Mouse (Mus musculus) liver, embryonic 11.5 days (tissue): ENCODE results near the gene Ppp1r12a. TPM values are rescaled to one million over a fixed set of nuclear protein-coding genes. Genes with fewer than 3 reads are reported as not detected.

Source experiments
- ATAC-seq: fragments of 200-750 bp; cut with Nextera tagmentation; replicated peaks from 2 replicates; pipeline ENCODE4 v1.8.0; 2017; ENCODE audit warnings: moderate number of reproducible peaks, mild to moderate bottlenecking, moderate TSS enrichment, moderate library complexity; ENCODE audit not compliant: low FRiP score
- DNase-seq: peaks from one replicate; pipeline ENCODE4 v3.0.0-alpha.2; 2017; ENCODE audit warnings: low spot score
- H3K27ac ChIP-seq: fragments of 300-500 bp; sonication (generic); 2 replicates; pipeline ENCODE4 v1.5.1; 2014; ENCODE audit warnings: mild to moderate bottlenecking, low read depth, low read length, control low read depth
- H3K27me3 ChIP-seq: fragments of 300-500 bp; sonication (generic); replicated peaks from 2 replicates; pipeline ENCODE4 v1.6.1; 2014; ENCODE audit warnings: low read length, mixed read lengths; ENCODE audit not compliant: control insufficient read depth, insufficient read depth
- H3K36me3 ChIP-seq: fragments of 300-500 bp; sonication (generic); 2 replicates; pipeline ENCODE4 v1.6.1; 2014; ENCODE audit warnings: mild to moderate bottlenecking, low read length, moderate library complexity, mixed read lengths; ENCODE audit not compliant: control insufficient read depth, insufficient read depth
- H3K4me1 ChIP-seq: fragments of 300-500 bp; sonication (generic); replicated peaks from 2 replicates; pipeline ENCODE4 v1.6.1; 2014; ENCODE audit warnings: low read length, mixed read lengths; ENCODE audit not compliant: control insufficient read depth, insufficient read depth
- H3K4me2 ChIP-seq: fragments of 300-500 bp; sonication (generic); 2 replicates; pipeline ENCODE4 v1.6.1; 2014; ENCODE audit warnings: mild to moderate bottlenecking, control low read depth, moderate library complexity
- H3K4me3 ChIP-seq: fragments of 300-500 bp; sonication (generic); 2 replicates; pipeline ENCODE4 v1.5.1; 2014; ENCODE audit warnings: low read depth, low read length, control low read depth
- H3K9ac ChIP-seq: fragments of 300-500 bp; sonication (generic); 2 replicates; pipeline ENCODE4 v1.6.1; 2014; ENCODE audit warnings: low read depth, low read length, control low read depth
- H3K9me3 ChIP-seq: fragments of 300-500 bp; sonication (generic); 2 replicates; pipeline ENCODE4 v1.6.1; 2016; ENCODE audit warnings: low read length, inconsistent platforms, mixed read lengths; ENCODE audit not compliant: control insufficient read depth
- WGBS: fragments of 180-500 bp; shearing (Covaris S2); extraction: QIAGEN DNeasy Blood & Tissue Kit; methylation state at CpG from one replicate; pipeline ENCODE4 v1.1.7; 2014; 5-methylcytosine and 5-hydroxymethylcytosine counted together
- polyA plus RNA-seq: library from polyadenylated mRNA; unstranded; fragments of >200 nt; fragmentation: Nextera tagmentation; extraction: Ambion mirVana; gene quantifications from 2 replicates; pipeline ENCODE4 v1.2.1, GENCODE M21; 2014

Ppp1r12a gene
- polyA plus RNA-seq, 1 experiment from 2014 or later: 69.4 TPM

GRCm38 (mm10) chr10:108184763-108185162 lies 22.8 kb downstream of the Ppp1r12a start:
- H3K4me3 ChIP-seq: no peak overlapping the region
- H3K4me1 ChIP-seq: peaks cover 10% of the 10 kb centered on the region
- no peak for DNase-seq
- no peak overlapping the region for H3K4me2 ChIP-seq
- H3K27ac ChIP-seq: no peak overlapping the region
- WGBS: 85% methylated on average over 8 of the region's 8 CpGs
- ATAC-seq: no peak
- no peaks in the 10 kb centered on the region for H3K27me3 ChIP-seq
- no peak overlapping the region for H3K9ac ChIP-seq
- H3K36me3 ChIP-seq: no peaks in the 10 kb centered on the region
- no peaks in the 10 kb centered on the region for H3K9me3 ChIP-seq

GRCm38 (mm10) chr10:108185265-108185664 lies 23.3 kb downstream of the Ppp1r12a start:
- H3K4me3 ChIP-seq: no peak overlapping the region
- H3K4me2 ChIP-seq: no peak overlapping the region
- H3K27ac ChIP-seq: no peak overlapping the region
- no peak for DNase-seq
- no peak overlapping the region for H3K9ac ChIP-seq
- H3K36me3 ChIP-seq: no peaks in the 10 kb centered on the region
- H3K9me3 ChIP-seq: no peaks in the 10 kb centered on the region
- H3K27me3 ChIP-seq: no peaks in the 10 kb centered on the region
- peaks cover 10% of the 10 kb centered on the region for H3K4me1 ChIP-seq
- no peak for ATAC-seq
- 87% methylated on average over 3 of the region's 3 CpGs for WGBS

GRCm38 (mm10) chr10:108189303-108189702 lies 27.3 kb downstream of the Ppp1r12a start:
- no peak for DNase-seq
- Histone ChIP-seq H3K9me3 (no peaks in the 10 kb centered on the region), H3K4me1 (peaks cover 8% of the 10 kb centered on the region; the same call in 1 of the 2 replicates), H3K9ac (no peak overlapping the region), H3K4me3 (no peak overlapping the region), H3K27ac (no peak overlapping the region), H3K27me3 (no peaks in the 10 kb centered on the region), H3K36me3 (no peaks in the 10 kb centered on the region), H3K4me2 (no peak overlapping the region)
- WGBS: 73% methylated on average over 2 of the region's 2 CpGs
- ATAC-seq: no peak

GRCm38 (mm10) chr10:108189986-108190385 lies 28.0 kb downstream of the Ppp1r12a start:
- Histone ChIP-seq H3K4me2 (no peak overlapping the region), H3K4me1 (peaks cover 8% of the 10 kb centered on the region; the same call in 1 of the 2 replicates), H3K9me3 (no peaks in the 10 kb centered on the region), H3K27me3 (no peaks in the 10 kb centered on the region), H3K4me3 (no peak overlapping the region), H3K27ac (no peak overlapping the region), H3K9ac (no peak overlapping the region), H3K36me3 (no peaks in the 10 kb centered on the region)
- 83% methylated on average over 3 of the region's 3 CpGs for WGBS
- ATAC-seq: no peak
- DNase-seq: no peak

GRCm38 (mm10) chr10:108190626-108191025 lies 28.6 kb downstream of the Ppp1r12a start:
- no peak overlapping the region for H3K4me3 ChIP-seq
- DNase-seq (no peak), ATAC-seq (no peak)
- H3K4me2 ChIP-seq: no peak overlapping the region
- H3K36me3 ChIP-seq: no peaks in the 10 kb centered on the region
- no peaks in the 10 kb centered on the region for H3K27me3 ChIP-seq
- H3K9me3 ChIP-seq: no peaks in the 10 kb centered on the region
- peaks cover 8% of the 10 kb centered on the region; the same call in 1 of the 2 replicates for H3K4me1 ChIP-seq
- no peak overlapping the region for H3K9ac ChIP-seq
- no peak overlapping the region for H3K27ac ChIP-seq

- DNase-seq: no peak
- Histone ChIP-seq H3K4me2 (peak overlapping the region; percentile 38; the same call in 1 of the 2 replicates), H3K27ac (no peak overlapping the region), H3K4me3 (no peak overlapping the region), H3K9ac (no peak overlapping the region), H3K4me1 (peaks cover 8% of the 10 kb centered on the region; the same call in 1 of the 2 replicates), H3K36me3 (no peaks in the 10 kb centered on the region), H3K27me3 (no peaks in the 10 kb centered on the region), H3K9me3 (no peaks in the 10 kb centered on the region)
- WGBS: 44% methylated on average over 8 of the region's 8 CpGs
- ATAC-seq: 0 out of 2 replicates have a peak, but pooled peaks have one; percentile 29
These were observed 29.4 kb downstream of the Ppp1r12a start for GRCm38 (mm10) chr10:108191381-108191787.

- Histone ChIP-seq H3K9ac (no peak overlapping the region), H3K9me3 (no peaks in the 10 kb centered on the region), H3K27me3 (no peaks in the 10 kb centered on the region), H3K36me3 (no peaks in the 10 kb centered on the region), H3K4me3 (no peak overlapping the region), H3K27ac (no peak overlapping the region), H3K4me1 (peaks cover 8% of the 10 kb centered on the region; the same call in 1 of the 2 replicates), H3K4me2 (no peak overlapping the region)
- 70% methylated on average over 2 of the region's 2 CpGs for WGBS
- no peak for DNase-seq
- no peak for ATAC-seq
These were observed 30.3 kb downstream of the Ppp1r12a start for GRCm38 (mm10) chr10:108192306-108192705.

GRCm38 (mm10) chr10:108196124-108196523 lies 34.1 kb downstream of the Ppp1r12a start:
- H3K9ac ChIP-seq: no peak overlapping the region
- H3K27me3 ChIP-seq: no peaks in the 10 kb centered on the region
- WGBS: 91% methylated on average over 2 of the region's 2 CpGs
- H3K4me1 ChIP-seq: peaks cover 5% of the 10 kb centered on the region; the same call in 1 of the 2 replicates
- H3K4me3 ChIP-seq: no peak overlapping the region
- H3K27ac ChIP-seq: no peak overlapping the region
- H3K36me3 ChIP-seq: peaks cover 2% of the 10 kb centered on the region; the same call in 1 of the 2 replicates
- ATAC-seq: no peak
- no peaks in the 10 kb centered on the region for H3K9me3 ChIP-seq
- no peak for DNase-seq
- H3K4me2 ChIP-seq: no peak overlapping the region

GRCm38 (mm10) chr10:108197498-108197897 lies 35.5 kb downstream of the Ppp1r12a start:
- 97% methylated on average over 1 of the region's 1 CpGs for WGBS
- no peaks in the 10 kb centered on the region for H3K27me3 ChIP-seq
- no peak overlapping the region for H3K4me2 ChIP-seq
- DNase-seq (no peak), ATAC-seq (no peak)
- no peaks in the 10 kb centered on the region for H3K4me1 ChIP-seq
- no peak overlapping the region for H3K4me3 ChIP-seq
- no peaks in the 10 kb centered on the region for H3K9me3 ChIP-seq
- H3K9ac ChIP-seq: no peak overlapping the region
- H3K27ac ChIP-seq: no peak overlapping the region
- peaks cover 2% of the 10 kb centered on the region; the same call in 1 of the 2 replicates for H3K36me3 ChIP-seq
